Mouse (Mus musculus) erythroblast, embryonic 14.5 days (primary cell): ENCODE measurements around the gene Tfb1m. TPM values are rescaled to one million over a fixed set of nuclear protein-coding genes. Genes with fewer than 3 reads are reported as not detected.

ENCODE experiments used
- H3K27me3 ChIP-seq: 2 replicates; pipeline ENCODE4 v1.6.1; 2012; ENCODE audit warnings: inconsistent platforms; ENCODE audit not compliant: control insufficient read depth
- H3K36me3 ChIP-seq: 2 replicates; pipeline ENCODE4 v1.6.1; 2012; ENCODE audit warnings: mild to moderate bottlenecking, inconsistent platforms; ENCODE audit not compliant: control insufficient read depth
- H3K4me1 ChIP-seq: 2 replicates; pipeline ENCODE4 v1.6.1; 2012; ENCODE audit warnings: inconsistent platforms; ENCODE audit not compliant: control insufficient read depth
- H3K4me3 ChIP-seq: replicated peaks from 2 replicates; pipeline ENCODE3; 2012; ENCODE audit warnings: moderate library complexity, mild to moderate bottlenecking, inconsistent platforms
- H3K9me3 ChIP-seq: 2 replicates; pipeline ENCODE4 v1.6.1; 2012; ENCODE audit warnings: low read length, inconsistent platforms, mixed read lengths; ENCODE audit not compliant: control insufficient read depth
- GATA1 ChIP-seq: IDR thresholded peaks from 2 replicates; pipeline ENCODE4 v1.6.1; 2012; ENCODE audit warnings: low read length, inconsistent platforms, mixed read lengths
- TAL1 ChIP-seq: IDR thresholded peaks from 3 replicates; pipeline ENCODE4 v1.6.1; 2012; ENCODE audit warnings: low read length, inconsistent platforms, mixed read lengths
- polyA plus RNA-seq: library from polyadenylated mRNA; stranded (reverse); fragments of >175 nt; gene quantifications from 2 replicates; pipeline ENCODE4 v1.2.3, GENCODE M21; 2012

Gene Tfb1m
- polyA plus RNA-seq, 1 experiment = 0.12 TPM

- Histone ChIP-seq H3K9me3 (no peaks in the 10 kb centered on the region), H3K4me1 (no peaks in the 10 kb centered on the region), H3K4me3 (no peak overlapping the region), H3K27me3 (no peaks in the 10 kb centered on the region), H3K36me3 (no peaks in the 10 kb centered on the region)
- TF ChIP-seq GATA1 = no peak
- no peak for TF ChIP-seq TAL1
Measured at GRCm38 (mm10) chr17:3499468-3499867, 58.1 kb downstream of the Tfb1m start.

- H3K36me3 ChIP-seq = no peaks in the 10 kb centered on the region
- H3K27me3 ChIP-seq = no peaks in the 10 kb centered on the region
- no peaks in the 10 kb centered on the region for H3K9me3 ChIP-seq
- no peaks in the 10 kb centered on the region for H3K4me1 ChIP-seq
- TF ChIP-seq GATA1 (no peak), TAL1 (no peak)
- no peak overlapping the region for H3K4me3 ChIP-seq
Measured at GRCm38 (mm10) chr17:3498580-3498979, 59.0 kb downstream of the Tfb1m start.

- Histone ChIP-seq H3K9me3 (no peaks in the 10 kb centered on the region), H3K4me3 (no peak overlapping the region), H3K27me3 (no peaks in the 10 kb centered on the region), H3K4me1 (no peaks in the 10 kb centered on the region), H3K36me3 (no peaks in the 10 kb centered on the region)
- TF ChIP-seq GATA1 (no peak), TAL1 (no peak)
Measured at GRCm38 (mm10) chr17:3498086-3498485, 59.5 kb downstream of the Tfb1m start.

- TF ChIP-seq GATA1 (no peak), TAL1 (no peak)
- H3K27me3 ChIP-seq = no peaks in the 10 kb centered on the region
- no peak overlapping the region for H3K4me3 ChIP-seq
- H3K9me3 ChIP-seq = no peaks in the 10 kb centered on the region
- no peaks in the 10 kb centered on the region for H3K36me3 ChIP-seq
- H3K4me1 ChIP-seq = no peaks in the 10 kb centered on the region
Measured at GRCm38 (mm10) chr17:3496080-3496479, 61.5 kb downstream of the Tfb1m start.

GRCm38 (mm10) chr17:3495576-3495975 lies 62.0 kb downstream of the Tfb1m start:
- Histone ChIP-seq H3K36me3 (no peaks in the 10 kb centered on the region), H3K4me1 (no peaks in the 10 kb centered on the region), H3K27me3 (no peaks in the 10 kb centered on the region), H3K4me3 (no peak overlapping the region), H3K9me3 (no peaks in the 10 kb centered on the region)
- no peak for TF ChIP-seq TAL1
- no peak for TF ChIP-seq GATA1

GRCm38 (mm10) chr17:3491667-3492066 lies 65.9 kb downstream of the Tfb1m start:
- Histone ChIP-seq H3K36me3 (no peaks in the 10 kb centered on the region), H3K4me3 (no peak overlapping the region), H3K4me1 (no peaks in the 10 kb centered on the region; the same call in 1 of the 2 replicates), H3K9me3 (no peaks in the 10 kb centered on the region), H3K27me3 (no peaks in the 10 kb centered on the region)
- no peak for TF ChIP-seq GATA1
- no peak for TF ChIP-seq TAL1

GRCm38 (mm10) chr17:3491065-3491464 lies 66.5 kb downstream of the Tfb1m start:
- no peaks in the 10 kb centered on the region for H3K27me3 ChIP-seq
- H3K36me3 ChIP-seq = no peaks in the 10 kb centered on the region
- H3K9me3 ChIP-seq = no peaks in the 10 kb centered on the region
- no peaks in the 10 kb centered on the region; the same call in 1 of the 2 replicates for H3K4me1 ChIP-seq
- TF ChIP-seq TAL1 (no peak), GATA1 (no peak)
- H3K4me3 ChIP-seq = no peak overlapping the region

- Histone ChIP-seq H3K4me3 (no peak overlapping the region), H3K27me3 (no peaks in the 10 kb centered on the region), H3K36me3 (no peaks in the 10 kb centered on the region), H3K4me1 (no peaks in the 10 kb centered on the region; the same call in 1 of the 2 replicates), H3K9me3 (no peaks in the 10 kb centered on the region)
- no peak for TF ChIP-seq GATA1
- no peak for TF ChIP-seq TAL1
Measured at GRCm38 (mm10) chr17:3490216-3490895, 67.2 kb downstream of the Tfb1m start.

- Histone ChIP-seq H3K4me3 (no peak overlapping the region), H3K9me3 (no peaks in the 10 kb centered on the region)
- TF ChIP-seq GATA1 (no peak), TAL1 (no peak)
Measured at GRCm38 (mm10) chr17:3487721-3488601, 69.6 kb downstream of the Tfb1m start.

GRCm38 (mm10) chr17:3487211-3487610 lies 70.4 kb downstream of the Tfb1m start:
- TF ChIP-seq TAL1 (no peak), GATA1 (no peak)
- no peak overlapping the region for H3K4me3 ChIP-seq

More at GRCm38 (mm10) chr17:3487721-3488601, 69.6 kb downstream of the Tfb1m start:
- Histone ChIP-seq H3K27me3 (no peaks in the 10 kb centered on the region), H3K4me1 (no peaks in the 10 kb centered on the region; the same call in 1 of the 2 replicates), H3K36me3 (no peaks in the 10 kb centered on the region)

More at GRCm38 (mm10) chr17:3487211-3487610, 70.4 kb downstream of the Tfb1m start:
- Histone ChIP-seq H3K36me3 (no peaks in the 10 kb centered on the region), H3K4me1 (no peaks in the 10 kb centered on the region; the same call in 1 of the 2 replicates), H3K27me3 (no peaks in the 10 kb centered on the region), H3K9me3 (no peaks in the 10 kb centered on the region)
